ENCODE assay signal across 8 mouse cellular contexts in genomic region chr5:118559584-118560384, GRCm38 (mm10). TPM values are rescaled to one million over a fixed set of nuclear protein-coding genes. Genes with fewer than 3 reads are reported as not detected.
DNase-seq lines count a peak whose midpoint lies in the region; ATAC-seq lines count a peak whose summit lies in the region.

No protein-coding gene starts in this region.

- peak; percentile 73 for ATAC-seq in activated CD4-positive, CD25-positive, alpha-beta regulatory T cell, adult 4 months
- peak; percentile 55; the same call in 1 of the 2 replicates for ATAC-seq in common myeloid progenitor, adult 5-6 weeks (replicated peaks; ENCODE audit: low read depth, poor library complexity, severe bottlenecking)
- ATAC-seq in inflammation-experienced regulatory T-cells, adult 6 months = peak; percentile 77

- peak; percentile 87 for DNase-seq in gastrocnemius, postnatal 10 days
- peak; percentile 81 to 87 for DNase-seq in left cerebral cortex, postnatal 25 days (ENCODE audit: low spot score in 2 of 2)
- peak; percentile 86 for DNase-seq in mesoderm, embryonic 11.5 days (ENCODE audit: low read depth, low spot score)
- DNase-seq in right cerebral cortex, postnatal 25 days = peak; percentile 88
- DNase-seq in urinary bladder, postnatal 4 days (ENCODE audit: low spot score in 2 of 2) = peak; percentile 84 to 86

- intact Hi-C loops in left cerebral cortex, postnatal 25 days (cut with DNase I) = loop anchor here (1.0 to 5.0 kb wide), 5 partner anchors 45 to 282 kb away; no protein-coding TSS in a partner anchor

RNA-seq across cellular contexts. Expression of gene Med13l, which starts 0.7 kb away (rescaled TPM):
- polyA plus RNA-seq in activated CD4-positive, CD25-positive, alpha-beta regulatory T cell, adult 4 months (2017; shearing (Covaris generic)) = 10 to 100 TPM; 14.6 to 17.4 TPM
- 33.1 and 49.7 TPM in 2 replicates for total RNA-seq in common myeloid progenitor, adult 5-6 weeks (2017)
- 10 to 100 TPM; 27.0 to 27.1 TPM for total RNA-seq in gastrocnemius, postnatal 10 days (2021)
- polyA plus RNA-seq in inflammation-experienced regulatory T-cells, adult 6 months (2017; shearing (Covaris generic)) = 10 to 100 TPM; 12.0 to 28.2 (median 22.7) TPM
- total RNA-seq in left cerebral cortex, postnatal 25 days (2021) = 100 to 1,000 TPM; 101 to 104 TPM

Comparison
In these comparisons a context has a peak if more than half of its experiments do, and no peak if none do; other contexts are left out.
1. Peak in every context shown above with its lines: DNase-seq and ATAC-seq.